Mouse (Mus musculus) ES-E14 (cell line): ENCODE measurements around the gene Pla2g12b. TPM values are rescaled to one million over a fixed set of nuclear protein-coding genes. Genes with fewer than 3 reads are reported as not detected.

Source experiments
- DNase-seq: peaks from one replicate; pipeline ENCODE4 v3.0.0-alpha.2; 2013; ENCODE audit warnings: low read depth, low spot score
- H3K27ac ChIP-seq: 2 replicates; pipeline ENCODE4 v1.5.1; 2012; ENCODE audit warnings: low read depth, mild to moderate bottlenecking, low read length, moderate library complexity, mixed read lengths; ENCODE audit not compliant: poor library complexity, insufficient read depth, severe bottlenecking
- H3K36me3 ChIP-seq: 2 replicates; pipeline ENCODE4 v1.6.1; 2012; ENCODE audit warnings: mild to moderate bottlenecking, low read length, moderate library complexity, mixed read lengths; ENCODE audit not compliant: control insufficient read depth, poor library complexity, insufficient read depth, severe bottlenecking
- H3K4me1 ChIP-seq, 2 experiments: fragments of 150-350 bp in 1 of 2; sonication (generic) in 1 of 2; 2 replicates each; pipeline ENCODE4 v1.6.1; 2012; ENCODE audit warnings: low read length in 2 of 2, mild to moderate bottlenecking in 1 of 2, mixed read lengths in 1 of 2; ENCODE audit not compliant: control insufficient read depth in 2 of 2, insufficient read depth in 2 of 2, poor library complexity in 1 of 2
- H3K4me3 ChIP-seq, 2 experiments: fragments of 150-350 bp in 1 of 2; sonication (generic) in 1 of 2; 2 replicates each; pipeline ENCODE4 v1.5.1; 2012; ENCODE audit warnings: low read length in 2 of 2, low read depth in 1 of 2, mild to moderate bottlenecking in 1 of 2, mixed read lengths in 1 of 2; ENCODE audit not compliant: insufficient read depth in 1 of 2, poor library complexity in 1 of 2, severe bottlenecking in 1 of 2
- H3K9ac ChIP-seq: 2 replicates; pipeline ENCODE4 v1.6.1; 2012; ENCODE audit warnings: low read depth, mild to moderate bottlenecking, low read length, mixed read lengths; ENCODE audit not compliant: poor library complexity, insufficient read depth, severe bottlenecking
- H3K9me3 ChIP-seq: fragments of 150-350 bp; sonication (generic); 2 replicates; pipeline ENCODE4 v1.6.1; 2012; ENCODE audit warnings: low read depth, mild to moderate bottlenecking, low read length; ENCODE audit not compliant: control insufficient read depth, insufficient read depth
- CHD2 ChIP-seq: IDR thresholded peaks from 2 replicates; pipeline ENCODE4 v1.6.1; 2014; ENCODE audit warnings: mild to moderate bottlenecking, low read depth, low read length, inconsistent platforms
- HCFC1 ChIP-seq: IDR thresholded peaks from 2 replicates; pipeline ENCODE4 v1.6.1; 2012; ENCODE audit warnings: low read length, inconsistent platforms, borderline replicate concordance; ENCODE audit not compliant: insufficient read depth
- MAFK ChIP-seq: IDR thresholded peaks from 2 replicates; pipeline ENCODE4 v1.6.1; 2014; ENCODE audit warnings: mild to moderate bottlenecking, low read depth, low read length, inconsistent platforms; ENCODE audit not compliant: insufficient read depth
- ZC3H11A ChIP-seq: IDR thresholded peaks from 2 replicates; pipeline ENCODE4 v1.6.1; 2012; ENCODE audit warnings: low read depth, mild to moderate bottlenecking, inconsistent platforms, low read length, borderline replicate concordance
- ZNF384 ChIP-seq: IDR thresholded peaks from 2 replicates; pipeline ENCODE4 v1.6.1; 2012; ENCODE audit warnings: low read depth, low read length, inconsistent platforms
- in situ Hi-C, 2 experiments: fragments of 600-800 bp; cut with MboI; formaldehyde crosslinking; loops; one replicate each; pipeline ENCODE4 v1.15.1; 2025; ENCODE audit warnings: low sequenced_read_pairs in 2 of 2, inconsistent platforms in 1 of 2; ENCODE audit not compliant: unreplicated experiment in 2 of 2
- total RNA-seq: library from RNA; depleted of rRNA; stranded (reverse); fragments of 300-350 nt; gene quantifications from 2 replicates; pipeline ENCODE4 v1.2.3, GENCODE M21; 2012

Gene Pla2g12b
- total RNA-seq, 1 experiment, result 2.1 TPM

GRCm38 (mm10) chr10:59363208-59363607 lies 40.3 kb upstream of the Pla2g12b start:
- H3K9ac ChIP-seq, result no peak overlapping the region

GRCm38 (mm10) chr10:59364551-59364950 lies 38.9 kb upstream of the Pla2g12b start:
- Histone ChIP-seq H3K27ac (no peak overlapping the region), H3K4me3 (no peak overlapping the region), H3K36me3 (peaks cover 23% of the 10 kb centered on the region; the same call in 1 of the 2 replicates), H3K9ac (no peak overlapping the region), H3K9me3 (no peaks in the 10 kb centered on the region), H3K4me1 (no peaks in the 10 kb centered on the region; a peak in 1 of 4 replicates)
- DNase-seq, result no peak
- in situ Hi-C loops, result no loop called here
- TF ChIP-seq ZC3H11A (no peak), MAFK (no peak), CHD2 (no peak), ZNF384 (no peak), HCFC1 (no peak)

More at GRCm38 (mm10) chr10:59363208-59363607, 40.3 kb upstream of the Pla2g12b start:
- H3K4me1 ChIP-seq, result no peaks in the 10 kb centered on the region; a peak in 1 of 4 replicates
- in situ Hi-C loops, result no loop called here
- peaks cover 19% of the 10 kb centered on the region; the same call in 1 of the 2 replicates for H3K36me3 ChIP-seq
- TF ChIP-seq ZNF384, result no peak
- TF ChIP-seq CHD2, result no peak
- no peak for TF ChIP-seq HCFC1
- no peak for TF ChIP-seq MAFK
- TF ChIP-seq ZC3H11A, result no peak
- H3K4me3 ChIP-seq, result no peak overlapping the region
- no peaks in the 10 kb centered on the region for H3K9me3 ChIP-seq
- no peak for DNase-seq
- H3K27ac ChIP-seq, result no peak overlapping the region

GRCm38 (mm10) chr10:59365804-59366589 lies 37.5 kb upstream of the Pla2g12b start:
- Histone ChIP-seq H3K4me1 (no peaks in the 10 kb centered on the region; a peak in 1 of 4 replicates), H3K9me3 (no peaks in the 10 kb centered on the region), H3K27ac (no peak overlapping the region), H3K36me3 (peaks cover 27% of the 10 kb centered on the region), H3K9ac (no peak overlapping the region), H3K4me3 (no peak overlapping the region)
- in situ Hi-C loops, result no loop called here
- no peak for TF ChIP-seq ZNF384
- no peak for TF ChIP-seq CHD2
- no peak for TF ChIP-seq ZC3H11A
- no peak for TF ChIP-seq MAFK
- TF ChIP-seq HCFC1, result no peak
- no peak for DNase-seq

GRCm38 (mm10) chr10:59366746-59367145 lies 36.7 kb upstream of the Pla2g12b start:
- H3K4me3 ChIP-seq, result no peak overlapping the region
- H3K27ac ChIP-seq, result no peak overlapping the region
- peaks cover 31% of the 10 kb centered on the region for H3K36me3 ChIP-seq
- H3K9ac ChIP-seq, result no peak overlapping the region
- no peaks in the 10 kb centered on the region for H3K9me3 ChIP-seq
- no peaks in the 10 kb centered on the region; a peak in 1 of 4 replicates for H3K4me1 ChIP-seq
- no peak for TF ChIP-seq CHD2
- no peak for TF ChIP-seq MAFK
- TF ChIP-seq HCFC1, result no peak
- TF ChIP-seq ZNF384, result no peak
- no peak for TF ChIP-seq ZC3H11A
- in situ Hi-C loops, result no loop called here
- DNase-seq, result no peak
